Mouse (Mus musculus): ENCODE measurements at regions not wholly inside any gene's neighbourhood (a gene's known extent, or its start where the extent isn't known, plus 50 kb on each side); places are given as distances from the start of the nearest gene placed in this dataset.

- no peak for TF ChIP-seq SRF (IDR thresholded peaks at IDR 0.05; ENCODE audit: control insufficient read depth, insufficient read length, low read depth)
- no peak for TF ChIP-seq POLR2A (IDR thresholded peaks at IDR 0.05; ENCODE audit: insufficient read length, low read depth)
- no peak for TF ChIP-seq USF1 (IDR thresholded peaks at IDR 0.05; ENCODE audit: low read depth)
- TF ChIP-seq MAX (IDR thresholded peaks at IDR 0.05; ENCODE audit: low read depth): no peak
- no peak for TF ChIP-seq POLR2AphosphoS2 (IDR thresholded peaks at IDR 0.05; ENCODE audit: insufficient read length, low read depth)
- no peak for TF ChIP-seq MYOG (IDR thresholded peaks at IDR 0.05; ENCODE audit: control insufficient read depth in 1 of 3, insufficient read depth in 1 of 3, insufficient read length in 2 of 3, low read depth in 2 of 3)
- TF ChIP-seq REST (IDR thresholded peaks at IDR 0.05; ENCODE audit: insufficient read depth, insufficient read length): no peak
- no peak for TF ChIP-seq TCF3 (IDR thresholded peaks at IDR 0.05; ENCODE audit: insufficient read length, low read depth)
- TF ChIP-seq E2F4 (IDR thresholded peaks at IDR 0.05; ENCODE audit: insufficient read depth): no peak
- TF ChIP-seq MYOD1 (IDR thresholded peaks at IDR 0.05; ENCODE audit: control insufficient read depth in 1 of 3, insufficient read length in 2 of 3, low read depth in 2 of 3): no peak
These were observed 346.5 kb downstream of the Nuak1 start for GRCm38 (mm10) chr10:84093919-84094318.
